Mouse (Mus musculus) midbrain, embryonic 15.5 days (tissue): ENCODE results near the gene M1ap. TPM values are rescaled to one million over a fixed set of nuclear protein-coding genes. Genes with fewer than 3 reads are reported as not detected.

Source experiments
- ATAC-seq: fragments of 200-750 bp; cut with Nextera tagmentation; replicated peaks from 2 replicates; pipeline ENCODE4 v1.8.0; 2017; ENCODE audit warnings: moderate TSS enrichment
- H3K27ac ChIP-seq: fragments of 300-500 bp; sonication (generic); 2 replicates; pipeline ENCODE4 v1.5.1; 2015; ENCODE audit warnings: mild to moderate bottlenecking, inconsistent platforms
- H3K27me3 ChIP-seq: fragments of 300-500 bp; sonication (generic); replicated peaks from 2 replicates; pipeline ENCODE4 v1.6.1; 2015; ENCODE audit warnings: inconsistent platforms
- H3K36me3 ChIP-seq: fragments of 300-500 bp; sonication (generic); replicated peaks from 2 replicates; pipeline ENCODE4 v1.6.1; 2015; ENCODE audit warnings: inconsistent platforms
- H3K4me1 ChIP-seq: fragments of 300-500 bp; sonication (generic); 2 replicates; pipeline ENCODE4 v1.6.1; 2015; ENCODE audit warnings: inconsistent platforms
- H3K4me2 ChIP-seq: fragments of 300-500 bp; sonication (generic); 2 replicates; pipeline ENCODE4 v1.6.1; 2015; ENCODE audit warnings: inconsistent platforms, mild to moderate bottlenecking, moderate library complexity
- H3K4me3 ChIP-seq: fragments of 300-500 bp; sonication (generic); 2 replicates; pipeline ENCODE4 v1.5.1; 2015; ENCODE audit warnings: mild to moderate bottlenecking, inconsistent platforms
- H3K9ac ChIP-seq: fragments of 300-500 bp; sonication (generic); 2 replicates; pipeline ENCODE4 v1.6.1; 2015; ENCODE audit warnings: mild to moderate bottlenecking, inconsistent platforms
- H3K9me3 ChIP-seq: fragments of 300-500 bp; sonication (generic); 2 replicates; pipeline ENCODE4 v1.6.1; 2016; ENCODE audit warnings: inconsistent platforms
- WGBS: fragments of 180-500 bp; shearing (Covaris S2); methylation state at CpG from one replicate; pipeline ENCODE4 v1.1.7; 2015; ENCODE audit warnings: mixed read lengths; 5-methylcytosine and 5-hydroxymethylcytosine counted together
- polyA plus RNA-seq: library from polyadenylated mRNA; unstranded; fragments of >200 nt; fragmentation: Nextera tagmentation; extraction: Ambion mirVana; gene quantifications from 2 replicates; pipeline ENCODE4 v1.2.1, GENCODE M21; 2015

M1ap gene
- polyA plus RNA-seq, 1 experiment from 2014 or later: 0.22 TPM

DNA sequence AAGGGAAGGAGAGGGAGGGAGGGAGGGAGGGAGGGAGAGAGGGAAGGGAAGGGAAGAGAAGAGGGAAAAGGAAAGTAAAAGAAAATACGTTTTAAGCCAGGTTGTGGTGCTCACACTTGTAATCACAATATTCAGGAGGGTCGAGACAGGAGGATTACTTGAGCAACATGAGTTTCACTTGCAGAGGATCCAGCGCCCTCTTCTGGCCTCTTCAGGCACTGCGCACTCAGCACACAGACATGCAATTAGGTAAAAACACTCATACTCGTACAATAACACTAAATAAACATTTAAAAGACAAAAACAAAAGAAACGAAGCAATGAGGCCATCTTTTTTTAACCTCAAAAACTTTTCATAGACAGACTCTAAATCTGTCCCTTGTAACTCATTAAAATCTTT is 952 bp upstream of the M1ap start:
- Histone ChIP-seq H3K4me1 (no peaks in the 10 kb centered on the region), H3K36me3 (no peaks in the 10 kb centered on the region), H3K9ac (no peak overlapping the region), H3K4me3 (no peak overlapping the region), H3K4me2 (no peak overlapping the region), H3K27me3 (no peaks in the 10 kb centered on the region), H3K9me3 (no peaks in the 10 kb centered on the region), H3K27ac (no peak overlapping the region)
- ATAC-seq: no peak
- 50% methylated on average over 6 of the region's 6 CpGs for WGBS

DNA sequence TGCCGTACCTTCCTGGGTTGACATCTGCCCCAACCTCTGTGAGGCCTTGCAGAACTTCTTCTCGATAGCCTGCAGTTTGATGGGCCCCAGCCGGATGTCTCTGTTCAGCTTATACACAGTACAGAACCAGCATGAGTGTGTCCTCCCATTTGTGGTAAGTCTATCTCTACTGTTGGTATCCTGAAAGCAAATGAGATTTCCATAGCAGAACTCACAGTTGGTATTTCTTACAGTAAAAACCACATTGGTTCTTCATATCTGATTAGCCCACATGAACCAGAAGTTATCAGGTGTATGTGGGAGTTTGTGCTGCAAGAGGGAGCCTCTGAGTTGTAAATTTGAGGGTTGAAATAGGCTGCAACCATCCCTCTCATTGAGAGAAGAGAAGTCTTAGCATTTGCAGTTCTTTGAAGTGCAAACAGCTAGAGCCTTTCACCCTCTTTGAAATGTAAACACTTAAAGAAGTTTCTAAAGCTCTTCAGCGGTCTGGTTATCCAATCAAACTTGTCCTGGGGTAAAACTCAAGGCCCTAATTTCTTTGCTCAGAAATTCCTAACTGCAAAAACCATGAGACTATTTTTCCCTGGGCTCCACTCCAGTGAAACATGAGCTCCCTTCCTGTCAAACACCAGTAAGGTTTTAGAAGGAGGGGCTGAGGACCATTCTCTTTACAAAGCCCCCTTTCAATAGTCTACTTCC is 10.0 kb downstream of the M1ap start:
- Histone ChIP-seq H3K4me1 (no peaks in the 10 kb centered on the region), H3K9ac (no peak overlapping the region), H3K4me2 (no peak overlapping the region), H3K4me3 (no peak overlapping the region), H3K9me3 (no peaks in the 10 kb centered on the region), H3K27ac (no peak overlapping the region), H3K36me3 (no peaks in the 10 kb centered on the region), H3K27me3 (no peaks in the 10 kb centered on the region)
- ATAC-seq: no peak
- WGBS: 57% methylated on average over 4 of the region's 4 CpGs

DNA sequence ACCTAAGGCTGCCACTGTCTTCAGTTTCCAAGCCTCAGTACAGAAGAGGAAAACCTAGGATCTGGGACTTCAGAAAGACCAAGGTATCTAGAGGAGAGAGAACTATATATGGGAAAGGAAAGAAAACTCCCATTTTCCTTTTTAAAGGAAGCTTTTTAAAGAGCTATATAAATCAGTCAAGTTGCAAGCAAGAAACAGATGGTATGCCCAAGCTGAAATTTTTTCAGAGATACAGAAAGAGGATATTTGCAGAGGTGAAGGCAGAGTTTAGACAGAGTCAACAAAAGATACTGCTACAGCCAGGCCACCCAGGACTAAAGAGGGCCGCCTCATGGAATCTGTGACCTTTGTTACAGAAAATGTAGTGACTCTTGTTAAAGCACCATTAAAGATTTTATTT is 15.0 kb downstream of the M1ap start:
- no peak for ATAC-seq
- WGBS: 83% methylated on average over 1 of the region's 1 CpGs
- Histone ChIP-seq H3K4me3 (no peak overlapping the region), H3K36me3 (no peaks in the 10 kb centered on the region), H3K9ac (no peak overlapping the region), H3K27me3 (no peaks in the 10 kb centered on the region), H3K4me1 (no peaks in the 10 kb centered on the region), H3K9me3 (no peaks in the 10 kb centered on the region), H3K27ac (no peak overlapping the region), H3K4me2 (no peak overlapping the region)

DNA sequence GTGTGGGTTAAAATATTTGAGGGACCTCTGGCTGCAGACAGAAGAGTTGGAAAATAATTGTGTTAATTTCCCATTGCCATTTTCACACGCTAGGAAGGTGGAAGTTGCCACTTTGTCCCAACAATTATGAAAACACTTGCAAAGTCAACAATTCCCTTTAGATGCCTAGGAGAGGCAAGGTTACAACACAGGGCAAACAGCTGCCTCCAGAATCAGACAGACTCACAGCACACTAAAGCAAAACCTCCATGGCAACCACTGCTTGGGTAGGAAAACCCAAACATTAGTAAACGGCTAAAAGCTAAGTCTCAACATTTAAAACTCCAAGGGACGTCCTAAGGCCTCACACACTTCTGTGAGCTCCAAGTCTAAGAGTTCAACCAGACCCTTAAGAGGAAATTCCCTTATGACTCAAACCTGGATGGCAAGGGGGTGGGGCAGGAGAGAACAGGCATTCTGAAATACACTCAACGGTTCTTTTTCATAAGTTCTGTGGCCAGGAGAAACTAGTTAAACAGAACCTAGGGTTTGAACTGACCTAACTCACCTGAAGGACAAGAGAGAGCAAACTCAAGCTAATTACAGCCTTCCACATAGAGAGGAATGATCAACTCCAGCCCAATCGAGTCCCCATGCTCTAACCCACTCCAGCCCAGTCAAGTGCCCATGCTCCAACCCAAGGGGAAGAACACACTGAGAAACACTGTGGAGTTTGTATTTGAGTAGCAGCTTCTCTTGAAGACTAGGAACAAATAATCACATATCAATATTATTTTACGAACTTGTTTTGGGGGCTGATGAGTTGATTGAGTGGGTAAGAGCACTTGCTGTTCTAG is 22.8 kb downstream of the M1ap start:
- Histone ChIP-seq H3K36me3 (no peaks in the 10 kb centered on the region), H3K27me3 (no peaks in the 10 kb centered on the region), H3K4me3 (no peak overlapping the region), H3K9me3 (no peaks in the 10 kb centered on the region), H3K4me1 (no peaks in the 10 kb centered on the region), H3K27ac (no peak overlapping the region), H3K4me2 (no peak overlapping the region), H3K9ac (no peak overlapping the region)
- WGBS: 78% methylated on average over 6 of the region's 6 CpGs
- no peak for ATAC-seq

GRCm38 (mm10) chr6:82971031-82971430 is 24.3 kb downstream of the M1ap start:
- no peak overlapping the region for H3K4me3 ChIP-seq
- no peaks in the 10 kb centered on the region for H3K4me1 ChIP-seq
- no peaks in the 10 kb centered on the region for H3K36me3 ChIP-seq
- WGBS: 14% methylated on average over 5 of the region's 5 CpGs
- H3K9ac ChIP-seq: no peak overlapping the region
- H3K27ac ChIP-seq: no peak overlapping the region
- peak; percentile 91 for ATAC-seq
- no peak overlapping the region for H3K4me2 ChIP-seq
- H3K9me3 ChIP-seq: no peaks in the 10 kb centered on the region
- no peaks in the 10 kb centered on the region for H3K27me3 ChIP-seq

DNA sequence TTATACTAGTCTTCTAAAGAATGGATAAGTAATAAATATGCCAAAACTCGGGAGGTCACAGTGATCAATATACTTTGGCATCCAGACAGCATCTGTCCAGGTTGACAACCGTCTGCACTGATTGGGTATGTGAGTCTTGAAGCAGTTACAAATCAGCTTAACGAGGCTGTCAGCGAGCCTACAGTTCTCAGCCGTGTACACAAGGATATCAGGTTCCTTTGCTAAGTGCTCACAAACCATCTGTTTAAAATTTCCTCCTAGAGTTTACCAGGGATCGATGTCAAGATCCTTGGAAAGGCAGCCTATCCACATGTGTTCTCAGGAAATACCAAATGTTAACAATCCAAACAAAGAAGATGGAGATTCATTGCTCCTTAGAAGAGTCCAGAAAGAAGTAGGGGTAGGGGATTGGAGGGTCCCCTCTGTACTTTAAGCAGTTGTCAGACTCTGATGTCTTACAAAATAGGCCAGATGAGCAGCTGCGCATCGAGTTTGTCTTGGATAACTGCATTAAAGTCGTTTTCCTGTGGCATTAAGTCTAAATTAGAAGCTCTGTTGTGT is 40.8 kb downstream of the M1ap start:
- H3K27me3 ChIP-seq: no peaks in the 10 kb centered on the region
- no peaks in the 10 kb centered on the region for H3K36me3 ChIP-seq
- H3K9me3 ChIP-seq: no peaks in the 10 kb centered on the region
- no peaks in the 10 kb centered on the region for H3K4me1 ChIP-seq
- H3K4me3 ChIP-seq: no peak overlapping the region
- 68% methylated on average over 9 of the region's 9 CpGs for whole genome bisulfite sequencing
- H3K4me2 ChIP-seq: no peak overlapping the region
- no peak overlapping the region for H3K9ac ChIP-seq
- no peak for ATAC-seq
- no peak overlapping the region for H3K27ac ChIP-seq

- 34% methylated on average over 1 of the region's 1 CpGs for WGBS
- ATAC-seq: no peak
- Histone ChIP-seq H3K27me3 (no peaks in the 10 kb centered on the region; the same call in 1 of the 2 replicates), H3K9me3 (no peaks in the 10 kb centered on the region), H3K4me2 (no peak overlapping the region), H3K4me1 (0 out of 2 replicates have a peak, but pooled peaks cover 2% of the 10 kb centered on the region), H3K9ac (no peak overlapping the region), H3K4me3 (no peak overlapping the region), H3K27ac (no peak overlapping the region), H3K36me3 (no peaks in the 10 kb centered on the region)
Observed at GRCm38 (mm10) chr6:82993696-82994095, 47.0 kb downstream of the M1ap start.

- 77% methylated on average over 7 of the region's 7 CpGs for WGBS
- H3K9ac ChIP-seq: no peak overlapping the region
- H3K9me3 ChIP-seq: no peaks in the 10 kb centered on the region
- ATAC-seq: no peak
- H3K4me3 ChIP-seq: no peak overlapping the region
- no peak overlapping the region for H3K27ac ChIP-seq
- peaks cover 3% of the 10 kb centered on the region; the same call in 1 of the 2 replicates for H3K27me3 ChIP-seq
- 0 out of 2 replicates have a peak, but pooled peaks cover 2% of the 10 kb centered on the region for H3K4me1 ChIP-seq
- H3K4me2 ChIP-seq: no peak overlapping the region
- H3K36me3 ChIP-seq: no peaks in the 10 kb centered on the region
Observed at GRCm38 (mm10) chr6:82994372-82994771, 47.7 kb downstream of the M1ap start.

GRCm38 (mm10) chr6:82996740-82997315 is 50.1 kb downstream of the M1ap start:
- Histone ChIP-seq H3K4me2 (peak overlapping the region; percentile 38), H3K9ac (0 out of 2 replicates have a peak overlapping the region, but pooled peaks have one; percentile 14), H3K36me3 (no peaks in the 10 kb centered on the region), H3K27ac (no peak overlapping the region), H3K9me3 (no peaks in the 10 kb centered on the region), H3K27me3 (peaks cover 3% of the 10 kb centered on the region; the same call in 1 of the 2 replicates), H3K4me1 (0 out of 2 replicates have a peak, but pooled peaks cover 2% of the 10 kb centered on the region), H3K4me3 (no peak overlapping the region)
- ATAC-seq: peak; percentile 97
- WGBS: 16% methylated on average over 11 of the region's 11 CpGs

DNA sequence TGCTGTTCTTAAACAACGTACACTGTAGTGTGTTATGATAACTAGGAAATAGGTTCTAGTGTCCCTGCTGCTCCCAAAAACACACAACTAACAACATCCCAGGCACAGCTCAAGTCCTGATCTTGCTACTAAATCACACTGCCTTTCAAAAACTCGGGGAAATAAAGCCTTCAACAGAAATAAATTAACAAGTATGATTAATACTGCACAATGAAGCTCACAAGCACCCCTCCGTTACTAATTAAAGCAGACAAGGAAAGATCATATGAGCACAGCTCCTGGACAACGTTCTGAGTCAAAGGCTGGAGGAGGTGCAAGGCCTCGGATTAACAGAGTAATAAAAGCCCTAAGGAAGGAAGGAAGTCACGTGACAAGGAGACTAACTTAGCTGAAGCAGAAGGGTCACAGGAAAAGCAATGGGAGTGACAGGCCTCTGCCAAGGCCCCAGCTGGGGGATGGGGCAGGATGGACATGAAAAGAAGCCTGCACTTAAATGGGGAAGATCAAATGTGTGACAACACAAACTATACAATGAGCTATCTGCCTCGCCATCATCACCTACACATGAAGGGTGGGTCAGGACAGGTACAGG is 50.9 kb downstream of the M1ap start:
- WGBS: 47% methylated on average over 7 of the region's 7 CpGs
- Histone ChIP-seq H3K27ac (no peak overlapping the region), H3K27me3 (peaks cover 3% of the 10 kb centered on the region; the same call in 1 of the 2 replicates), H3K4me3 (no peak overlapping the region), H3K36me3 (no peaks in the 10 kb centered on the region), H3K9ac (no peak overlapping the region), H3K9me3 (no peaks in the 10 kb centered on the region), H3K4me1 (0 out of 2 replicates have a peak, but pooled peaks cover 2% of the 10 kb centered on the region), H3K4me2 (no peak overlapping the region)
- 0 out of 2 replicates have a peak, but pooled peaks have one; percentile 15 for ATAC-seq

- H3K27ac ChIP-seq: no peak overlapping the region
- no peaks in the 10 kb centered on the region for H3K36me3 ChIP-seq
- H3K4me2 ChIP-seq: no peak overlapping the region
- no peak for ATAC-seq
- H3K4me1 ChIP-seq: 0 out of 2 replicates have a peak, but pooled peaks cover 2% of the 10 kb centered on the region
- no peaks in the 10 kb centered on the region for H3K9me3 ChIP-seq
- no peak overlapping the region for H3K4me3 ChIP-seq
- WGBS: 73% methylated on average over 4 of the region's 4 CpGs
- H3K9ac ChIP-seq: no peak overlapping the region
- H3K27me3 ChIP-seq: peaks cover 3% of the 10 kb centered on the region; the same call in 1 of the 2 replicates
Observed at GRCm38 (mm10) chr6:82998326-82998725, 51.6 kb downstream of the M1ap start.
